Mouse (Mus musculus) midbrain, embryonic 15.5 days (tissue): Measurements from ENCODE around the gene Cops7b. TPM values are rescaled to one million over a fixed set of nuclear protein-coding genes. Genes with fewer than 3 reads are reported as not detected.

Source experiments
- ATAC-seq: fragments of 200-750 bp; cut with Nextera tagmentation; replicated peaks from 2 replicates; pipeline ENCODE4 v1.8.0; 2017; ENCODE audit warnings: moderate TSS enrichment
- H3K27ac ChIP-seq: fragments of 300-500 bp; sonication (generic); 2 replicates; pipeline ENCODE4 v1.5.1; 2015; ENCODE audit warnings: mild to moderate bottlenecking, inconsistent platforms
- H3K27me3 ChIP-seq: fragments of 300-500 bp; sonication (generic); replicated peaks from 2 replicates; pipeline ENCODE4 v1.6.1; 2015; ENCODE audit warnings: inconsistent platforms
- H3K36me3 ChIP-seq: fragments of 300-500 bp; sonication (generic); replicated peaks from 2 replicates; pipeline ENCODE4 v1.6.1; 2015; ENCODE audit warnings: inconsistent platforms
- H3K4me1 ChIP-seq: fragments of 300-500 bp; sonication (generic); 2 replicates; pipeline ENCODE4 v1.6.1; 2015; ENCODE audit warnings: inconsistent platforms
- H3K4me2 ChIP-seq: fragments of 300-500 bp; sonication (generic); 2 replicates; pipeline ENCODE4 v1.6.1; 2015; ENCODE audit warnings: inconsistent platforms, mild to moderate bottlenecking, moderate library complexity
- H3K4me3 ChIP-seq: fragments of 300-500 bp; sonication (generic); 2 replicates; pipeline ENCODE4 v1.5.1; 2015; ENCODE audit warnings: mild to moderate bottlenecking, inconsistent platforms
- H3K9ac ChIP-seq: fragments of 300-500 bp; sonication (generic); 2 replicates; pipeline ENCODE4 v1.6.1; 2015; ENCODE audit warnings: mild to moderate bottlenecking, inconsistent platforms
- H3K9me3 ChIP-seq: fragments of 300-500 bp; sonication (generic); 2 replicates; pipeline ENCODE4 v1.6.1; 2016; ENCODE audit warnings: inconsistent platforms
- whole genome bisulfite sequencing: fragments of 180-500 bp; shearing (Covaris S2); methylation state at CpG from one replicate; pipeline ENCODE4 v1.1.7; 2015; ENCODE audit warnings: mixed read lengths; 5-methylcytosine and 5-hydroxymethylcytosine counted together
- polyA plus RNA-seq: library from polyadenylated mRNA; unstranded; fragments of >200 nt; fragmentation: Nextera tagmentation; extraction: Ambion mirVana; gene quantifications from 2 replicates; pipeline ENCODE4 v1.2.1, GENCODE M21; 2015

Cops7b gene
- polyA plus RNA-seq, 1 experiment from 2014 or later: 67.3 TPM

GRCm38 (mm10) chr1:86610954-86611353, 28.2 kb downstream of the Cops7b start:
- ATAC-seq: no peak
- Histone ChIP-seq H3K4me2 (no peak overlapping the region), H3K27ac (no peak overlapping the region), H3K4me3 (no peak overlapping the region), H3K27me3 (no peaks in the 10 kb centered on the region), H3K9me3 (no peaks in the 10 kb centered on the region), H3K4me1 (no peaks in the 10 kb centered on the region), H3K36me3 (peaks cover 7% of the 10 kb centered on the region; the same call in 1 of the 2 replicates), H3K9ac (no peak overlapping the region)
- WGBS: 97% methylated on average over 1 of the region's 1 CpGs

- H3K36me3 ChIP-seq: peaks cover 1% of the 10 kb centered on the region; the same call in 1 of the 2 replicates
- H3K4me3 ChIP-seq: no peak overlapping the region
- no peaks in the 10 kb centered on the region for H3K27me3 ChIP-seq
- H3K4me1 ChIP-seq: no peaks in the 10 kb centered on the region
- WGBS: 51% methylated on average over 1 of the region's 1 CpGs
- H3K9ac ChIP-seq: no peak overlapping the region
- no peaks in the 10 kb centered on the region for H3K9me3 ChIP-seq
- no peak for ATAC-seq
- no peak overlapping the region for H3K27ac ChIP-seq
- H3K4me2 ChIP-seq: no peak overlapping the region
Observed at GRCm38 (mm10) chr1:86612081-86612480, 29.4 kb downstream of the Cops7b start.

GRCm38 (mm10) chr1:86614269-86614668, 31.6 kb downstream of the Cops7b start:
- Histone ChIP-seq H3K9me3 (no peaks in the 10 kb centered on the region), H3K4me3 (no peak overlapping the region), H3K4me2 (no peak overlapping the region), H3K4me1 (no peaks in the 10 kb centered on the region), H3K9ac (no peak overlapping the region), H3K36me3 (no peaks in the 10 kb centered on the region; the same call in 1 of the 2 replicates), H3K27ac (no peak overlapping the region), H3K27me3 (no peaks in the 10 kb centered on the region)
- peak; percentile 62; the same call in 1 of the 2 replicates for ATAC-seq

- WGBS: 61% methylated on average over 10 of the region's 10 CpGs
- Histone ChIP-seq H3K4me3 (no peak overlapping the region), H3K9me3 (no peaks in the 10 kb centered on the region), H3K27me3 (no peaks in the 10 kb centered on the region), H3K4me2 (no peak overlapping the region), H3K27ac (no peak overlapping the region), H3K36me3 (no peaks in the 10 kb centered on the region), H3K4me1 (no peaks in the 10 kb centered on the region), H3K9ac (no peak overlapping the region)
- 0 out of 2 replicates have a peak, but pooled peaks have one; percentile 51 for ATAC-seq
Observed at GRCm38 (mm10) chr1:86618454-86619125, 35.9 kb downstream of the Cops7b start.

GRCm38 (mm10) chr1:86622296-86622695, 39.6 kb downstream of the Cops7b start:
- no peak overlapping the region for H3K4me2 ChIP-seq
- H3K27ac ChIP-seq: no peak overlapping the region
- no peak for ATAC-seq
- no peaks in the 10 kb centered on the region for H3K27me3 ChIP-seq
- H3K9me3 ChIP-seq: no peaks in the 10 kb centered on the region
- H3K4me3 ChIP-seq: no peak overlapping the region
- 65% methylated on average over 2 of the region's 2 CpGs for WGBS
- H3K9ac ChIP-seq: no peak overlapping the region
- H3K36me3 ChIP-seq: no peaks in the 10 kb centered on the region
- H3K4me1 ChIP-seq: no peaks in the 10 kb centered on the region

GRCm38 (mm10) chr1:86623001-86624000, 40.6 kb downstream of the Cops7b start:
- no peaks in the 10 kb centered on the region for H3K36me3 ChIP-seq
- H3K4me3 ChIP-seq: no peak overlapping the region
- H3K9ac ChIP-seq: no peak overlapping the region
- no peaks in the 10 kb centered on the region for H3K9me3 ChIP-seq
- H3K4me2 ChIP-seq: no peak overlapping the region
- H3K27me3 ChIP-seq: no peaks in the 10 kb centered on the region
- H3K4me1 ChIP-seq: no peaks in the 10 kb centered on the region
- no peak overlapping the region for H3K27ac ChIP-seq
- no peak for ATAC-seq
- WGBS: 74% methylated on average over 16 of the region's 16 CpGs

GRCm38 (mm10) chr1:86628270-86628669, 45.6 kb downstream of the Cops7b start:
- Histone ChIP-seq H3K27me3 (no peaks in the 10 kb centered on the region), H3K9ac (no peak overlapping the region), H3K27ac (no peak overlapping the region), H3K4me1 (no peaks in the 10 kb centered on the region), H3K9me3 (no peaks in the 10 kb centered on the region), H3K4me2 (no peak overlapping the region), H3K36me3 (no peaks in the 10 kb centered on the region), H3K4me3 (no peak overlapping the region)
- ATAC-seq: no peak
- WGBS: 86% methylated on average over 3 of the region's 3 CpGs

GRCm38 (mm10) chr1:86629936-86630335, 47.2 kb downstream of the Cops7b start:
- Histone ChIP-seq H3K4me1 (peaks cover 8% of the 10 kb centered on the region), H3K4me2 (no peak overlapping the region), H3K9me3 (no peaks in the 10 kb centered on the region), H3K4me3 (no peak overlapping the region), H3K27ac (no peak overlapping the region), H3K27me3 (no peaks in the 10 kb centered on the region), H3K9ac (no peak overlapping the region), H3K36me3 (no peaks in the 10 kb centered on the region)
- ATAC-seq: no peak
- WGBS: 56% methylated on average over 4 of the region's 4 CpGs

GRCm38 (mm10) chr1:86630527-86630926, 47.8 kb downstream of the Cops7b start:
- Histone ChIP-seq H3K4me2 (no peak overlapping the region), H3K27me3 (no peaks in the 10 kb centered on the region), H3K27ac (no peak overlapping the region), H3K9ac (no peak overlapping the region), H3K4me3 (no peak overlapping the region), H3K4me1 (peaks cover 8% of the 10 kb centered on the region), H3K36me3 (no peaks in the 10 kb centered on the region), H3K9me3 (no peaks in the 10 kb centered on the region)
- no peak for ATAC-seq
- 83% methylated on average over 4 of the region's 4 CpGs for WGBS

GRCm38 (mm10) chr1:86632732-86633380, 50.2 kb downstream of the Cops7b start:
- no peak for ATAC-seq
- Histone ChIP-seq H3K9ac (no peak overlapping the region), H3K4me2 (no peak overlapping the region), H3K4me1 (peaks cover 8% of the 10 kb centered on the region), H3K4me3 (no peak overlapping the region), H3K27me3 (no peaks in the 10 kb centered on the region), H3K9me3 (no peaks in the 10 kb centered on the region), H3K27ac (no peak overlapping the region), H3K36me3 (no peaks in the 10 kb centered on the region)
- WGBS: 77% methylated on average over 6 of the region's 6 CpGs

- no peak overlapping the region for H3K4me2 ChIP-seq
- no peak overlapping the region for H3K9ac ChIP-seq
- H3K9me3 ChIP-seq: no peaks in the 10 kb centered on the region
- 48% methylated on average over 3 of the region's 3 CpGs for WGBS
- H3K27ac ChIP-seq: no peak overlapping the region
- H3K4me3 ChIP-seq: no peak overlapping the region
- H3K36me3 ChIP-seq: no peaks in the 10 kb centered on the region
- peaks cover 8% of the 10 kb centered on the region for H3K4me1 ChIP-seq
- ATAC-seq: no peak
- H3K27me3 ChIP-seq: no peaks in the 10 kb centered on the region
Observed at GRCm38 (mm10) chr1:86633434-86633833, 50.7 kb downstream of the Cops7b start.
